Mouse (Mus musculus): ENCODE data around the gene Atp5d.

The Atp5d gene

GRCm38 (mm10) chr10:80167460-80168037 is 29.1 kb downstream of the Atp5d start:
- peak; percentile 100 for DNase-seq (ENCODE audit: low read depth)

DNA sequence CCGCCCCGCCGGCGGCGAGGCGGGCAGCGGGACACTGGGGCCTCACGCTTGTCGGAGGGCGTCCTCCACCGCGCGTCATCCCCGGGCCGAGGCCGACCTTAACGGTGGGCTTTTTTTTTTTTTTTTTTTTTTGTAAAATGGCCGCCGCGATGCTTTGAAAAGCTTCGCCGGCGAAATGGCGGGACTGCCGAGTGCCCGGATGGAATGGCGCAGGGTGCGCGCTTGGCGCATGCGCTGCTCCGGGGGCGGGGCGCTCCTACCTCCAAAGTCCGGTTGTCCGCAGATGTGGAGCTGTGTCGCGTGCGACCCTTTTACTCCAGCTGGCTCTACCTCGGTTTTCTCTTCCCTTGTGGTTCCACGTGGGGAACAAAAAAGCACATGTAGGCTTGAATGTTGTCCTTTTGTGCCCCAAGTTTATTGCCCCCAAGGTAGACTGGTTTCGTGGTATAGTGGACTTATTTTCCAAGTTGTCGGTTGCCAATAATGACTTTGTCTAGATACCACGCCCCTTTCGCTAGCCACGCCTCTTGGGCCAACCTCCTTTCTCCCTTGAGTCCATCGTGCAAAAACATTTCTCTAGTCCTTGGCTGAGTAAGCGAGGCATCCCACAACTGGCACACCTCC is 29.7 kb downstream of the Atp5d start:
- peak; percentile 98 for DNase-seq (ENCODE audit: low read depth)

GRCm38 (mm10) chr10:80169070-80169469 is 30.6 kb downstream of the Atp5d start:
- DNase-seq (ENCODE audit: low read depth): no peak

GRCm38 (mm10) chr10:80169651-80170050 is 31.2 kb downstream of the Atp5d start:
- no peak for DNase-seq (ENCODE audit: low read depth)

- DNase-seq (ENCODE audit: low read depth): no peak
Observed at GRCm38 (mm10) chr10:80170052-80170451, 31.6 kb downstream of the Atp5d start.

GRCm38 (mm10) chr10:80170601-80171021 is 32.2 kb downstream of the Atp5d start:
- DNase-seq (ENCODE audit: low read depth): no peak

GRCm38 (mm10) chr10:80171252-80171651 is 32.8 kb downstream of the Atp5d start:
- no peak for DNase-seq (ENCODE audit: low read depth)

DNA sequence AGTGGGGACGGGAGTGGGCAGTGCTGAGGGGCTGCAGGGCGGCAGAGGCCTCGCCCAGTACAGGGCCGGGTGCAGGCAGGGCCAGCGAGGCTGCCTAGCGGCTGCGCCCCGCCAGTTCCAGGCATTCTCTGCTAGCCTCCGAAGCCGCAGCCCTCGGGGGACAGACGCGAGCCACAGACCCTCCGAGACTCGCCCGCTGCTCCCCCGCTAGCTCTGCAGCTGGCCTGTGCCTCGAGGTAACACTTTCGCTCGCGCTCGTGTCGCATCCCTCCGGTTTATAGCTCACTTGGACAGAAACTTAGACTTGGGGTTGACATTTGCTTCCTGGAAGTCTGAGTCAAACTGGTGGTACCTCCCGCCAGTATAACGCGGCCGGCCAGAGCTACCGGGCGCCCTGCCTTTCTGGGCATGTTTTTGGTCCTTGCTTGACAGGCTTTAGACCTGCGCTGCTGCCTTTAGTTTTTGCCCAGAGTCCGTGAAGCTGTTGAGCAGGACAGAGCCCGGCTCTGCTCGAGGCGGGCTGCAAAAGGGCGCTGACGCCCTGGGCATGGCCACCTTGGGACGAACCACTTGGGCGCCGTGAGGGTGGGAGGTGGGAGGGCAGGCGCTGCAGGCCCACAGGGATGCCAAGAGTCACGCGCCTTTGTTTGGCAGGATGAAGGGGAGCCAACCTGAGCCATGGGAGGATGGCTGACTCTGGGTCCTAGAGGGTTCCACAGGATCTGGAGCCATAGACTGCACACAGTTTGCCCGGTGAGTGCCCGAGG is 33.5 kb downstream of the Atp5d start:
- DNase-seq (ENCODE audit: low read depth): no peak

- peak; percentile 90 for DNase-seq (ENCODE audit: low read depth)
Observed at GRCm38 (mm10) chr10:80172527-80173292, 34.3 kb downstream of the Atp5d start, which contains the start of gene 1600002K03Rik. Gene 1600002K03Rik, plus strand, starts transcription at chr10:80172944.

GRCm38 (mm10) chr10:80173358-80173757 is 34.9 kb downstream of the Atp5d start:
- DNase-seq (ENCODE audit: low read depth): no peak

GRCm38 (mm10) chr10:80173955-80174640 is 35.7 kb downstream of the Atp5d start:
- DNase-seq (ENCODE audit: low read depth): no peak

DNA sequence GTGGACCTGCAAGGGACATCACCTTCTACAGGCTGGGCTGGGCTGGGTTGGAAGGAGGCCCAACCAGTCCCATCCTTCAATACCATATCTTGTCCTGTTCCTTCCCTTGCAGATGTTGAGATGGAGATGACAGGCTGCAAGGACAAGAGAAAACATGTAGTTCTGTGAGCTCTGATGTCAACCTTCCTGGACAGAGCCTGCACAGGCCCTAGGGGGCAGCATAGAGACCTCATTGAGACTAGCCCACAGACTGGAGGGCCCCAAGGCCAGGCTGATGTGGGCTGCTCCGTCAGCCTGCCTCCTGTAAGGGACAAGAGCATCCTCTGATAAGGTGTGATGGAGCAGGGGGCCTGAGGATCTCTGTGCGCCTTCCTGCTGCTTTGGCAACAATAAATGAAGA is 36.3 kb downstream of the Atp5d start:
- DNase-seq (ENCODE audit: low read depth): peak; percentile 77

DNA sequence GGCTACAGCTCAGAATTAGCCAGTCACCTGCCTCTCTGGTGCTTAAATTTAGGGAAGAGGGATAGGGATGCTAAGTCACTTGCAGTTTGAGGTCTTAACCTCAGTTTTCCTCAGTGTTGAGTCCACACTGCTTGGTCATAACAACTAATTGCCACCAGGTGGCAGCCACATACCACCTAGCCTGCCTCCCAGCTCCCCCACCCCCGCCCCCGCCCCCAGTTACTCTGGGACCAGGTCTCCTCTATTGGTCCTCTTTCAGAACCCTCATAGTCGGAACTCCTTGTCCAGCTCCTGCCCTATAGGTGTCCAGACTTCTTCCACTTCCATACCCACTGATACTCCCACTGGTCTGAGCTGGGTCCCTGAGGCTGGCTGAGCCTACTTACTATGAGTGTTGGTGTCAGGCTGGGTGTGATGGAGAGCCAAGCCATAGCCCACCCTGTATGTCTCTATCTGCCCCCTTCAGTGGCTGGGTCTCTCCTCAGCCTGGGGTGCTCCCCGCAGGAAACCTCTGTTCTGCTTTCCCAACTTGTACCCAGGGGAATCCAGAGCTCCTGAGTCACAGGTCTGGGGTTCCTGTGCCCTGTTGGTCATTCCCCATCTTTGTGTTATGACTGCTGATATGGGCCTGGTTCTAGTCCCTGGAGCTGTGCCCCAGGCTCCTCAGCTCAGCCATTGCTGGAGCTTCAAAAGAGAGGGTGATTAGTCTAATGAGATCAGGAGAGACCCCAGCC is 37.3 kb downstream of the Atp5d start:
- peak; percentile 79 for DNase-seq (ENCODE audit: low read depth)

- peak; percentile 69 for DNase-seq (ENCODE audit: low read depth)
Observed at GRCm38 (mm10) chr10:80176270-80176834, 37.9 kb downstream of the Atp5d start.

GRCm38 (mm10) chr10:80177441-80178279 is 39.2 kb downstream of the Atp5d start:
- peak; percentile 48 for DNase-seq (ENCODE audit: low read depth)

DNA sequence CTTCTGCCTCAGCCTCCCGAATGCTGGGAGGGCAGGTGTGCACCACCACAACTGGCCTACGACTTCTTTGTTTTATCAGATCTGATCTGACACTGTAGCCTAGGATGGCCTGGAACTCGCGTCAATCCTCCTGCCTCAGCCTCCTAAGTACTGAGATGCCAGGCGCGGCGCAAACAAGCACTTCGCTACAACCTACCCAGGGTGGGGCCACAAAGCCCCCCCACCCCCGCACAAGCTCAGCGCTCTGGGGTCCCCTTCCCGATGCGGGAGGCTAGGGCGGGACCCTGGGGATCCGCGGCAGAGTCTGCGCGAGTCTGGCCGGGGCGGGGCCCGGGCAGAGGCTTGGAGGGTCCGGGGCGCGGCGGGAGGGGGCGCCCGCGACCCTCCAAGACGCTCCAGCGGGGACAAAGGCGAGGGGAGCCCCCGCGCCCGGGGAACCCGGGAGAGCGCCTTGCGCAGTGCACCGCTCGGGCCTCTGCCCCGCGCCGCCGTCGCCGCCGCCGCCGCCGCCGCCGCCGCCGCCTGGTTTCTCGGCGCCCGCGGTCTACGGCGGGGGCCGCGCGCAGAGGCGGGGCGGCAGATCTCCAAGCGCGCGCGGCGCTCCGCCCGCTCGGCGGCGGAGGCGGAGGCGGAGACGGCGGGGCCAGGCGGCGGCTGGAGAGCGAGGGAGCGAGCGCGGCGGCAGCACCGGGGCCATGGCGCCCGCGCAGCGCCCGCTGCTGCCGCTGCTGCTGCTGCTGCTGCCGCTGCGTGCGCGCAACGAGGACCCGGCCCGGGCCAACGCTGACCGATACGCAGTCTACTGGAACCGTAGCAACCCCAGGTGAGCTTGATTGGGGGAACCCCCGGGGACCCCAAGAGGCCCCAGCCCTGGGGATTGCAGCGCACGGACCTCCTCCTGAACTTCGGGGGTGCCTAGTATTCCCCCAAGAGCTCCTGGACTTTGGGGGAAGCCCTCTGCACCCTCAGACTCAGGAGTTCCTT is 40.9 kb downstream of the Atp5d start, which contains the start of gene Efna2:
Efna2 (plus strand) TSS at position 415 of the 984 bp plus-strand sequence.
- DNase-seq (ENCODE audit: low read depth): no peak

GRCm38 (mm10) chr10:80180288-80180687 is 41.9 kb downstream of the Atp5d start:
- DNase-seq (ENCODE audit: low read depth): no peak

- DNase-seq (ENCODE audit: low read depth): no peak
Observed at GRCm38 (mm10) chr10:80180823-80181222, 42.4 kb downstream of the Atp5d start.
